Mouse (Mus musculus) spleen, postnatal 4 days (tissue): Measurements from ENCODE around the gene Adh1.

Experiments
- DNase-seq, 2 experiments: peaks; one replicate each; pipeline ENCODE4 v3.0.0; 2022; ENCODE audit warnings: low spot score in 2 of 2

Gene Adh1

GRCm38 (mm10) chr3:138287686-138288085 lies 26.9 kb downstream of the Adh1 start:
- no peak for DNase-seq

GRCm38 (mm10) chr3:138290672-138291071 lies 29.9 kb downstream of the Adh1 start:
- DNase-seq = no peak

GRCm38 (mm10) chr3:138291529-138292117 lies 30.8 kb downstream of the Adh1 start:
- DNase-seq = no peak

- no peak for DNase-seq
Observed at GRCm38 (mm10) chr3:138293298-138293895, 32.6 kb downstream of the Adh1 start.

GRCm38 (mm10) chr3:138300130-138300529 lies 39.3 kb downstream of the Adh1 start:
- no peak for DNase-seq

GRCm38 (mm10) chr3:138302676-138303075 lies 41.9 kb downstream of the Adh1 start:
- no peak for DNase-seq

- DNase-seq = no peak
Observed at GRCm38 (mm10) chr3:138303771-138304488, 43.1 kb downstream of the Adh1 start.

- no peak for DNase-seq
Observed at GRCm38 (mm10) chr3:138304489-138304871, 43.7 kb downstream of the Adh1 start.

GRCm38 (mm10) chr3:138305486-138306289 lies 44.9 kb downstream of the Adh1 start:
- DNase-seq = no peak

- no peak for DNase-seq
Observed at GRCm38 (mm10) chr3:138306290-138306683, 45.5 kb downstream of the Adh1 start.

GRCm38 (mm10) chr3:138309910-138310309 lies 49.1 kb downstream of the Adh1 start:
- no peak for DNase-seq

GRCm38 (mm10) chr3:138311015-138311414 lies 50.2 kb downstream of the Adh1 start:
- DNase-seq = no peak

GRCm38 (mm10) chr3:138312965-138313364 lies 52.2 kb downstream of the Adh1 start, which contains the start of gene Adh6a:
Gene Adh6a, plus strand, starts transcription at chr3:138313286.
- DNase-seq = no peak

- no peak for DNase-seq
Observed at GRCm38 (mm10) chr3:138316908-138317472, 56.2 kb downstream of the Adh1 start.

- DNase-seq = no peak
Observed at GRCm38 (mm10) chr3:138325001-138325400, 64.2 kb downstream of the Adh1 start.

- DNase-seq = no peak
Observed at GRCm38 (mm10) chr3:138325466-138325865, 64.7 kb downstream of the Adh1 start.

GRCm38 (mm10) chr3:138333910-138334309 lies 73.1 kb downstream of the Adh1 start:
- no peak for DNase-seq

- no peak for DNase-seq
Observed at GRCm38 (mm10) chr3:138334320-138334719, 73.5 kb downstream of the Adh1 start.

GRCm38 (mm10) chr3:138335566-138335965 lies 74.8 kb downstream of the Adh1 start:
- no peak for DNase-seq

GRCm38 (mm10) chr3:138336104-138336754 lies 75.4 kb downstream of the Adh1 start:
- DNase-seq = no peak
